Mouse (Mus musculus) limb, embryonic 14.5 days (tissue): ENCODE measurements around the gene Med23. TPM values are rescaled to one million over a fixed set of nuclear protein-coding genes. Genes with fewer than 3 reads are reported as not detected.

Experiments
- ATAC-seq: fragments of 200-750 bp; cut with Nextera tagmentation; 2 replicates; pipeline ENCODE4 v1.8.0; 2017; ENCODE audit warnings: low read depth, moderate number of reproducible peaks, moderate TSS enrichment; ENCODE audit not compliant: low FRiP score
- DNase-seq: peaks from one replicate; pipeline ENCODE4 v3.0.0-alpha.2; 2015; ENCODE audit warnings: low spot score
- H3K27ac ChIP-seq: fragments of 300-500 bp; sonication (generic); replicated peaks from 2 replicates; pipeline ENCODE4 v1.5.1; 2014; ENCODE audit warnings: low read depth, mild to moderate bottlenecking, low read length, moderate library complexity, mixed read lengths
- H3K27me3 ChIP-seq: fragments of 300-500 bp; sonication (generic); 2 replicates; pipeline ENCODE4 v1.6.1; 2014; ENCODE audit warnings: low read length, mixed read lengths; ENCODE audit not compliant: control insufficient read depth, insufficient read depth
- H3K36me3 ChIP-seq: fragments of 300-500 bp; sonication (generic); 2 replicates; pipeline ENCODE4 v1.6.1; 2014; ENCODE audit warnings: mild to moderate bottlenecking, low read length, moderate library complexity, mixed read lengths; ENCODE audit not compliant: control insufficient read depth, insufficient read depth
- H3K4me1 ChIP-seq: fragments of 300-500 bp; sonication (generic); 2 replicates; pipeline ENCODE4 v1.6.1; 2014; ENCODE audit warnings: antibody characterized with exemption, low read length, mixed read lengths; ENCODE audit not compliant: control insufficient read depth, insufficient read depth
- H3K4me2 ChIP-seq: fragments of 300-500 bp; sonication (generic); replicated peaks from 2 replicates; pipeline ENCODE4 v1.6.1; 2014; ENCODE audit warnings: low read depth, mild to moderate bottlenecking, low read length, moderate library complexity; ENCODE audit not compliant: severe bottlenecking
- H3K4me3 ChIP-seq: fragments of 300-500 bp; sonication (generic); replicated peaks from 2 replicates; pipeline ENCODE4 v1.5.1; 2014; ENCODE audit warnings: low read length
- H3K9ac ChIP-seq: fragments of 300-500 bp; sonication (generic); 2 replicates; pipeline ENCODE4 v1.6.1; 2014; ENCODE audit warnings: mild to moderate bottlenecking, low read depth, low read length, moderate library complexity; ENCODE audit not compliant: severe bottlenecking
- H3K9me3 ChIP-seq: fragments of 300-500 bp; sonication (generic); 2 replicates; pipeline ENCODE4 v1.6.1; 2016; ENCODE audit warnings: low read length; ENCODE audit not compliant: control insufficient read depth
- POLR2A ChIP-seq: fragments of 200-500 bp; IDR thresholded peaks from 2 replicates; pipeline ENCODE4 v1.8.0; 2012; ENCODE audit warnings: inconsistent platforms, mild to moderate bottlenecking, moderate library complexity, borderline replicate concordance; ENCODE audit not compliant: insufficient read depth, insufficient read length; ENCODE audit errors: extremely low read depth
- WGBS: fragments of 180-500 bp; shearing (Covaris S2); extraction: QIAGEN DNeasy Blood & Tissue Kit; methylation state at CpG from one replicate; pipeline ENCODE4 v1.1.7; 2014; 5-methylcytosine and 5-hydroxymethylcytosine counted together
- polyA plus RNA-seq, 2 experiments: library from polyadenylated mRNA; depleted of rRNA in 1 of 2; stranded (reverse) in 1 of 2; unstranded in 1 of 2; fragments of >200 nt; fragmentation: Nextera tagmentation in 1 of 2; extraction: Ambion mirVana in 1 of 2; gene quantifications; 2 replicates each; pipeline versions ENCODE4 v1.2.1 to v1.2.3; 2012 to 2014

The Med23 gene
- polyA plus RNA-seq, 2 experiments, result 23.6 to 40.7 TPM

DNA sequence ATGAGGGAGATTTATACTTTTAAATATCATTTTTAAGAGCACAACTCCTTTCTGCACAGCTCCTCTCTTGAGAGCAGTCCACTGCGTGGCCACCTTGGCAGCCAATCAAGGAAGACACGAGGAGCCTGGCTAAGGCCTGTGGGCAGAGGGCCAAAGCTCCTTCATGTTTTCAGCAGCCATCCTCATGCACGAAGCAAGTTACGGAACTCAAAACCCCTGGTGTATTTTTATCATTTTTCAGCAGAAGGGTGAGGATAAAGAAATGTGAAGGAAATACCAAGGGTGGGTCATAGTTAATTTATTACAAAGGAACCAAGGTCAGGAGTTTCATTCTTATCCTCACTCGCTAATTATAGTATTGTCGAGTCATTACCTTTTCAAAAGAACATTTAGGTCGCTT, 82.8 kb downstream of the Med23 start:
- 71% methylated on average over 7 of the region's 7 CpGs for WGBS
- Histone ChIP-seq H3K9me3 (no peaks in the 10 kb centered on the region), H3K36me3 (no peaks in the 10 kb centered on the region), H3K4me2 (no peak overlapping the region), H3K27ac (no peak overlapping the region), H3K27me3 (no peaks in the 10 kb centered on the region), H3K9ac (no peak overlapping the region), H3K4me1 (no peaks in the 10 kb centered on the region), H3K4me3 (no peak overlapping the region)
- DNase-seq, result no peak
- TF ChIP-seq POLR2A, result no peak
- ATAC-seq, result no peak

DNA sequence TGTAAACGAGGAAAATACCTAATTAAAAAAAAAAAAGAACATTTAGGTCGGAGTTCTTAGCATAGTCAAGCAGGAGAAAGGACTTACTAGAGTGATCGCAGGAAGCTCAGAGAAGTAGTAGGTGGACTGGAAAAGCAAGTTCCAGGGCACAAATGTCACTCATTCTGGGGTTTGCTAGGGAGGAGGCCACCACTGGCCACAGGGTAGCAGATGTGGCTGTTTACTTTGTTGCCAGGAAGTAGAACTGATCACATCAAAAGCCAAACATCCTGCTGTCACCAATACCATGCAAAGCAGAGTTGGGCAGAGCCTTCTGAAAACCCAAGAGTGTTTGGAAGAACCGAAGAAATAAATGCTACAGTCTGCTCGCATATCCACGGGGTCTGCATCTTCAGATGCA, 84.1 kb downstream of the Med23 start:
- Histone ChIP-seq H3K27ac (no peak overlapping the region), H3K4me3 (no peak overlapping the region), H3K36me3 (no peaks in the 10 kb centered on the region), H3K4me1 (peaks cover under 1% of the 10 kb centered on the region; the same call in 1 of the 2 replicates), H3K9ac (no peak overlapping the region), H3K27me3 (no peaks in the 10 kb centered on the region), H3K4me2 (no peak overlapping the region), H3K9me3 (no peaks in the 10 kb centered on the region)
- DNase-seq (no peak), ATAC-seq (no peak)
- no peak for TF ChIP-seq POLR2A
- WGBS, result 86% methylated on average over 6 of the region's 6 CpGs

- H3K4me2 ChIP-seq, result no peak overlapping the region
- H3K9ac ChIP-seq, result no peak overlapping the region
- H3K27ac ChIP-seq, result no peak overlapping the region
- no peaks in the 10 kb centered on the region for H3K9me3 ChIP-seq
- no peak overlapping the region for H3K4me3 ChIP-seq
- TF ChIP-seq POLR2A, result no peak
- ATAC-seq (no peak), DNase-seq (no peak)
- peaks cover 8% of the 10 kb centered on the region; the same call in 1 of the 2 replicates for H3K4me1 ChIP-seq
- no peaks in the 10 kb centered on the region for H3K27me3 ChIP-seq
- 59% methylated on average over 15 of the region's 15 CpGs for WGBS
- H3K36me3 ChIP-seq, result no peaks in the 10 kb centered on the region
Observed at GRCm38 (mm10) chr10:24958280-24959042, 88.7 kb downstream of the Med23 start.

- WGBS, result 26% methylated on average over 15 of the region's 15 CpGs
- Histone ChIP-seq H3K9ac (no peak overlapping the region), H3K27me3 (no peaks in the 10 kb centered on the region), H3K4me2 (no peak overlapping the region), H3K4me3 (no peak overlapping the region), H3K9me3 (no peaks in the 10 kb centered on the region), H3K27ac (no peak overlapping the region), H3K4me1 (peaks cover 8% of the 10 kb centered on the region; the same call in 1 of the 2 replicates), H3K36me3 (no peaks in the 10 kb centered on the region)
- ATAC-seq (no peak), DNase-seq (no peak)
- no peak for TF ChIP-seq POLR2A
Observed at GRCm38 (mm10) chr10:24959043-24959916, 89.5 kb downstream of the Med23 start.

- TF ChIP-seq POLR2A, result no peak
- Histone ChIP-seq H3K36me3 (no peaks in the 10 kb centered on the region), H3K27me3 (no peaks in the 10 kb centered on the region), H3K27ac (no peak overlapping the region), H3K4me1 (peaks cover 8% of the 10 kb centered on the region; the same call in 1 of the 2 replicates), H3K4me3 (no peak overlapping the region), H3K9me3 (no peaks in the 10 kb centered on the region), H3K4me2 (no peak overlapping the region), H3K9ac (no peak overlapping the region)
- ATAC-seq (no peak), DNase-seq (peak; percentile 69)
- 45% methylated on average over 2 of the region's 2 CpGs for WGBS
Observed at GRCm38 (mm10) chr10:24961112-24961511, 91.3 kb downstream of the Med23 start.
